Mouse (Mus musculus) ES-Bruce4 (cell line): ENCODE data around the gene Pigv. TPM values are rescaled to one million over a fixed set of nuclear protein-coding genes. Genes with fewer than 3 reads are reported as not detected.
A peak's percentile ranks its signal among the peaks of the same experiment; 100 is the strongest.

Experiments used
- H3K27ac ChIP-seq: 2 replicates; pipeline ENCODE4 v1.5.1; 2012; ENCODE audit warnings: low read length, inconsistent platforms; ENCODE audit not compliant: insufficient read depth
- H3K27me3 ChIP-seq: 2 replicates; pipeline ENCODE4 v1.6.1; 2012; ENCODE audit warnings: mild to moderate bottlenecking, low read length, inconsistent platforms; ENCODE audit not compliant: control insufficient read depth, poor library complexity, insufficient read depth, severe bottlenecking
- H3K36me3 ChIP-seq: 2 replicates; pipeline ENCODE4 v1.6.1; 2012; ENCODE audit warnings: inconsistent platforms, mild to moderate bottlenecking, low read length, moderate library complexity; ENCODE audit not compliant: control insufficient read depth, poor library complexity, insufficient read depth, severe bottlenecking
- H3K4me1 ChIP-seq: one replicate; pipeline ENCODE4 v1.8.1; 2011; ENCODE audit warnings: low read length; ENCODE audit not compliant: control insufficient read depth, insufficient read depth
- H3K4me3 ChIP-seq: 2 replicates; pipeline ENCODE4 v1.5.1; 2011; ENCODE audit warnings: low read depth, mild to moderate bottlenecking, low read length
- H3K9ac ChIP-seq: 2 replicates; pipeline ENCODE4 v1.6.1; 2012; ENCODE audit warnings: low read depth, mild to moderate bottlenecking, inconsistent platforms; ENCODE audit not compliant: poor library complexity, severe bottlenecking
- H3K9me3 ChIP-seq: replicated peaks from 2 replicates; pipeline ENCODE4 v1.6.1; 2012; ENCODE audit warnings: mild to moderate bottlenecking, low read length, inconsistent platforms; ENCODE audit not compliant: control insufficient read depth, poor library complexity, insufficient read depth, severe bottlenecking
- CTCF ChIP-seq: IDR thresholded peaks from one replicate; pipeline ENCODE4 v1.8.1; 2011; ENCODE audit warnings: low read depth, low read length
- EP300 ChIP-seq: IDR thresholded peaks from 2 replicates; pipeline ENCODE4 v1.6.1; 2011; ENCODE audit warnings: low read depth, low read length; ENCODE audit not compliant: insufficient read depth
- POLR2A ChIP-seq: IDR thresholded peaks from one replicate; pipeline ENCODE4 v1.8.1; 2011; ENCODE audit warnings: low read length; ENCODE audit not compliant: insufficient read depth
- polyA plus RNA-seq: library from polyadenylated mRNA; stranded (reverse); fragments of >200 nt; gene quantifications from 2 replicates; pipeline ENCODE4 v1.2.4, GENCODE M21; 2011; ENCODE audit warnings: low read depth; ENCODE audit not compliant: missing spikeins, insufficient read depth, insufficient read length

The Pigv gene
- polyA plus RNA-seq, 1 experiment, result 15.2 TPM

- Histone ChIP-seq H3K27me3 (no peaks in the 10 kb centered on the region), H3K4me1 (peaks cover 19% of the 10 kb centered on the region), H3K4me3 (no peak overlapping the region), H3K9me3 (no peaks in the 10 kb centered on the region), H3K27ac (peak overlapping the region; percentile 65), H3K9ac (no peak overlapping the region), H3K36me3 (0 out of 2 replicates have a peak, but pooled peaks cover 3% of the 10 kb centered on the region)
- TF ChIP-seq POLR2A (no peak), EP300 (no peak), CTCF (no peak)
Measured at GRCm38 (mm10) chr4:133626221-133626620, 46.2 kb downstream of the Pigv start.

- H3K27ac ChIP-seq, result peak overlapping the region; percentile 65
- no peak overlapping the region; the same call in 1 of the 2 replicates for H3K9ac ChIP-seq
Measured at GRCm38 (mm10) chr4:133625621-133626071, 46.8 kb downstream of the Pigv start.

GRCm38 (mm10) chr4:133624830-133625229 lies 47.6 kb downstream of the Pigv start:
- TF ChIP-seq CTCF (no peak), POLR2A (no peak), EP300 (no peak)

More at GRCm38 (mm10) chr4:133625621-133626071, 46.8 kb downstream of the Pigv start:
- TF ChIP-seq POLR2A, result no peak
- no peak for TF ChIP-seq CTCF
- TF ChIP-seq EP300, result no peak
- 0 out of 2 replicates have a peak, but pooled peaks cover 3% of the 10 kb centered on the region for H3K36me3 ChIP-seq
- no peaks in the 10 kb centered on the region for H3K9me3 ChIP-seq
- no peak overlapping the region for H3K4me3 ChIP-seq
- no peaks in the 10 kb centered on the region for H3K27me3 ChIP-seq
- H3K4me1 ChIP-seq, result peaks cover 16% of the 10 kb centered on the region

GRCm38 (mm10) chr4:133622161-133622695 lies 50.2 kb downstream of the Pigv start:
- H3K36me3 ChIP-seq, result 0 out of 2 replicates have a peak, but pooled peaks cover 3% of the 10 kb centered on the region
- H3K9ac ChIP-seq, result peak overlapping the region; percentile 16; the same call in 1 of the 2 replicates
- H3K27ac ChIP-seq, result peak overlapping the region; percentile 30; the same call in 1 of the 2 replicates
- H3K4me1 ChIP-seq, result peaks cover 15% of the 10 kb centered on the region
- no peaks in the 10 kb centered on the region for H3K9me3 ChIP-seq
- TF ChIP-seq POLR2A (no peak), CTCF (no peak), EP300 (no peak)
- no peaks in the 10 kb centered on the region for H3K27me3 ChIP-seq
- no peak overlapping the region for H3K4me3 ChIP-seq

More at GRCm38 (mm10) chr4:133624830-133625229, 47.6 kb downstream of the Pigv start:
- H3K4me3 ChIP-seq, result no peak overlapping the region
- no peaks in the 10 kb centered on the region for H3K9me3 ChIP-seq
- no peak overlapping the region; the same call in 1 of the 2 replicates for H3K9ac ChIP-seq
- H3K36me3 ChIP-seq, result 0 out of 2 replicates have a peak, but pooled peaks cover 3% of the 10 kb centered on the region
- peaks cover 15% of the 10 kb centered on the region for H3K4me1 ChIP-seq
- H3K27ac ChIP-seq, result no peak overlapping the region
- no peaks in the 10 kb centered on the region for H3K27me3 ChIP-seq

- H3K27me3 ChIP-seq, result no peaks in the 10 kb centered on the region
- H3K4me1 ChIP-seq, result peaks cover 11% of the 10 kb centered on the region
- 0 out of 2 replicates have a peak, but pooled peaks cover 3% of the 10 kb centered on the region for H3K36me3 ChIP-seq
- no peaks in the 10 kb centered on the region for H3K9me3 ChIP-seq
- H3K27ac ChIP-seq, result no peak overlapping the region
- TF ChIP-seq POLR2A (no peak), CTCF (no peak), EP300 (no peak)
- H3K4me3 ChIP-seq, result no peak overlapping the region
- no peak overlapping the region for H3K9ac ChIP-seq
Measured at GRCm38 (mm10) chr4:133620668-133621067, 51.8 kb downstream of the Pigv start.
